Mouse (Mus musculus) megakaryocyte, embryonic 14.5 days (primary cell): ENCODE data around the gene Vwa7.

ENCODE experiments used
- FLI1 ChIP-seq: IDR thresholded peaks from 2 replicates; pipeline ENCODE4 v1.6.1; 2012; ENCODE audit warnings: low read length, inconsistent platforms, mixed read lengths
- GATA1 ChIP-seq: IDR thresholded peaks from 3 replicates; pipeline ENCODE4 v1.6.1; 2012; ENCODE audit warnings: mixed read lengths, low read length, inconsistent platforms, borderline replicate concordance

DNA sequence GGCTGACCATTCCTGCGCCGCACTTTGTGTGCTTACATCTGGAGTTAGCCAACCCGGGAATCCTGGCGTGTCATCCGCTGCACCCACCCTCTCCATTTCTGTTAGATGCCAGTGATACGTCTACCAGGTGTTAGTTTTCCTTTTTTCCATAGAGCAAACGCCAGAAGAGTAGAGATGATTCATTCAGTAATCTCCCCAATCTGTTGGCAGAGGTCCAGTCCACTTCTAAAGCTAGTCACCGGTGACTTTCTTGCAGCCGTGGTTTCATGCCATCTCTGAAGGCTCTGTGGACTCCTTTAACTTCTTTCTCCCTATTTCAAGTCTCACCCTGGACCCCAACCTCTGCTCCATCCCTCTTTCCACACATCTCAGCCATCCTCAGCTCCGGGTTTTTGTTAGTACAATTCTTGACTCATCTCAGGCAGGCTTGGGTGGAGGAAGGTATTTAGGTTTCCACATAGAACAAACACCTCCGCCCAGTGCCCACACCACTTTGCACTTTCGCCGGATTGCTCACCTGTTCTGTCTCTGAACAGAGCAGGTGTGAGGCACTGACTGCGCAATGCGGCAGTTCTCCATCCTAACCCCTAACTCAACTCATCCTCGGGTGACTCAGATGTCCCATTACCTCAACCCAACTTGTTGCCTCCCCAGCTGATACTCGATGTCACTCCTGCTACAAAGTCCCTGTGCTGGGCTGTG is 52.0 kb downstream of the Vwa7 start:
- TF ChIP-seq GATA1 (no peak), FLI1 (no peak)
